Mouse (Mus musculus) right cerebral cortex, postnatal 36 days (tissue): ENCODE results near the gene Uba52.

Experiments used
- DNase-seq, 2 experiments: peaks; one replicate each; pipeline ENCODE4 v3.0.0; 2022; ENCODE audit warnings: low spot score in 2 of 2, mixed read lengths in 1 of 2

Gene Uba52

GRCm38 (mm10) chr8:70503062-70503750 lies 7.4 kb downstream of the Uba52 start:
- no peak for DNase-seq

GRCm38 (mm10) chr8:70502540-70502939 lies 8.1 kb downstream of the Uba52 start:
- no peak for DNase-seq

DNA sequence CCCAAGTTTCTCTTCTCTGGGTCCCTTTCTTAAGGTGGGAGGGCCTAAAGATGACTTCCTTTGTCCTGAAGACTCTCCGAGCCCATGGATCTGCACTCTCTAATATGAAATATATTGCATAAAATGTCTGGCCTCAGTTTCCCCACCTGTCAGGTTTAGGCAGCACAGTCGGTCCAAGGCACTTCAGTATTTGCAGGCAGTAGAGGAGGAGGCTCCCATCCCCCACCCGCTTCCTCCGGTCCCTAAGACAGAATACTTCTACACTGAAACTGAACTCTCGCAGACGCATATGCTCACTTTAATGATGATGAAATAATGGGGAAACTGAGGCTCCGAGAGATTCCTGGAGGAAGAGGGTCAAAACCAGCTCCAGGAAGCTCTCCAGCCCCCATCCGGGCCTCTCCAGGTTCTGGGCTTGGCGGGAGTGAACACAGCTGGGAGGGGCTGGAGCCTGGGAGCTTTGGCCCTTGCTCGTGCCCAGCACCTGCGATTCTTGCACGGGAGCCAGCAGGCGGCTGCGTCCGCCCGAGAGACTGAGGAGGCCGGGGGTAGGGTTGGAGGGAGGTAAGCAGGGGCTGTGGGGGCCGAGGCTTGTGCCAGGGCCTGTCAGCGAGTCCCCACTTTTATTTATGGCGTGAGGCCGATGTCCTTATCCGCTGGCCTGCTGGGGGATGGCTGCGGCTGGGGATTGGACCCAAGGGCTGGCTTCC lies 8.6 kb downstream of the Uba52 start:
- no peak for DNase-seq

GRCm38 (mm10) chr8:70500386-70501301 lies 10.0 kb downstream of the Uba52 start:
- no peak for DNase-seq

DNA sequence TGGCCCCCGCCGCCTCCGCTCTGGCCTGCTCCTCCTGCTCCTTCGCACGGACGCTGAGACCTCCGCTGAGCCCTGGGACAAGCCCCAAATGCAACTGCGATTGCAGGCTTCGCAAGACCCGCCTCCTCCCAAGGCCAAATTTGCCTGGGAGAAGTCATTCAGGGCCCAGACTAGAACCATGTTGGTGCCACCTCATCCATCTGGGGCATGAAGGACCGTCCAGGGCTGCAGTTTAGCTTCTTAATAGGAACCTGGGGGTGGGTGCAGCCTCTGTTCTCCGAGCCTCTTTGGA lies 14.9 kb downstream of the Uba52 start:
- no peak for DNase-seq

DNA sequence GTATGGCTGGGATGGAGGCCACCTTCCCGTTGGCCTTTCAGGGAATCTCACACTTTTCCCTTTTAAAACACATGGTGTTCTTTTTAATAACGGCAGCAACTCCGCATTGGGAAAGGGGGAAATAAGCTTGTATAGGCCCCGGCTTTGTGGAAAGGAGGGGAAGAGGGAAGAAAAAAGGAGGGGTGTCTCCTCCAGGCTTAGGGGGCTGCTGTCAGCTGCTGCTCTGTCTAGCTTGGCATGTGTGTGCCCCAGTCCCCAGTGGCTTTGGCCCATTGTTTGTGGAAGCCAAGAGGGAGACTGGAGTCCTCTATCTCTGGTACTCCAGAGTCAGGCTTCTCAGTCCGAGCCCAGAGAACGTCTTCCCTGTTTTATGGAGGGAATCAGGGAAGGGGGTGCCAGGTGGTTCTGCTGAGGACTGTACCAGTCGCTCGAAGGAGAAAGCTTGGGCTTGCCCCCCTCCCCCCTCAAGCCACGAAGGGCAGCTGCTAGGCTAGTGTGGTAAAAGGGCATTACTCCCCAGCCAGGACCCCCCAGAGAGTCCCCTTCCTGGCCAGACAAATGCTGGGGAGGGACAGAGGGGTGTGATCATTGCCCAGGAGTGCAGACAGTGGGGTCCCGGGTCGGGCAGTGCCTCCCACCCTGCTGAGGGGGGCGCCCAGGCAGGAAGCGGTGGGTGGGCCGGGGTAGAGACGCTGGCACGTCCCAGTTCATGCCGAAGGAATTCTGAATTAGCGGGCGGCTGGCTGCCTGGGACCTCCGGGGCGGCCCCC lies 15.4 kb downstream of the Uba52 start:
- no peak for DNase-seq

GRCm38 (mm10) chr8:70494416-70494945 lies 16.1 kb downstream of the Uba52 start:
- no peak for DNase-seq

DNA sequence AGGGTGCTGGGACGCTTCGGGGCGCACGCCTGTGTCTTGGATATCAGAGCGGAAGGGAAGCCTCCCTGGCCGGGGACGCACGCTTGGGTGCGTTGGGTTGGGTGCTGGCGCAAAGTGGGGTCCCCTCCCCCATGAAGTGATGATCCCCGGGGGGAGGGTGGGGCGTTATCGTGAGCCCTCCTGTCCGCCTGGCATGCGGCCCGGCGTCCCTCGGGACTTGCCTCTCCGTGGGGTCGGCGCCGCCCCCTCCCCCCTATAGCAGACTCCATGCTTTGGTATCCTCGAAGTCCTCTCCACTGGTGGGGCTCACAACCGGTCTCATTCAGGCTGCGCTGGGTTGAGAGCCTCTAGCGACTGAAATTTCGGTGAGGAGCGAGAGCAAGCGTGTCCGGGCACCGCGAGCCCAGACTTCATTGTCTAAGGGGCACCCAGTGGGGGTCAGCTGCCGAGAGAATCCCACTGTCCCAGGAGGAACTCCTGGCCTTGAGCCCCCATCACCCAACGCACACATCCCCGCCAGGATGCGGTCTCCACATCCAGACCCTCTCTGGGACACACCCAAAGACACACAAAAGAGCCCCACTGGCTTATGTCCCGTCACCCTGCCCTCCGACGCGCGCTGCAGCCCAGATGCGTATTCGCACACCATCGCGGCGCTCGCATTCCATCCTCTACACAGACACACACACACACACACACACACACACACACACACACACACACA lies 16.7 kb downstream of the Uba52 start:
- DNase-seq = no peak

GRCm38 (mm10) chr8:70492664-70493640 lies 17.6 kb downstream of the Uba52 start, which contains the start of gene Crlf1:
Crlf1 (plus strand) TSS chr8:70493158.
- DNase-seq = no peak

- no peak for DNase-seq
Measured at GRCm38 (mm10) chr8:70490880-70491495, 19.6 kb downstream of the Uba52 start.

DNA sequence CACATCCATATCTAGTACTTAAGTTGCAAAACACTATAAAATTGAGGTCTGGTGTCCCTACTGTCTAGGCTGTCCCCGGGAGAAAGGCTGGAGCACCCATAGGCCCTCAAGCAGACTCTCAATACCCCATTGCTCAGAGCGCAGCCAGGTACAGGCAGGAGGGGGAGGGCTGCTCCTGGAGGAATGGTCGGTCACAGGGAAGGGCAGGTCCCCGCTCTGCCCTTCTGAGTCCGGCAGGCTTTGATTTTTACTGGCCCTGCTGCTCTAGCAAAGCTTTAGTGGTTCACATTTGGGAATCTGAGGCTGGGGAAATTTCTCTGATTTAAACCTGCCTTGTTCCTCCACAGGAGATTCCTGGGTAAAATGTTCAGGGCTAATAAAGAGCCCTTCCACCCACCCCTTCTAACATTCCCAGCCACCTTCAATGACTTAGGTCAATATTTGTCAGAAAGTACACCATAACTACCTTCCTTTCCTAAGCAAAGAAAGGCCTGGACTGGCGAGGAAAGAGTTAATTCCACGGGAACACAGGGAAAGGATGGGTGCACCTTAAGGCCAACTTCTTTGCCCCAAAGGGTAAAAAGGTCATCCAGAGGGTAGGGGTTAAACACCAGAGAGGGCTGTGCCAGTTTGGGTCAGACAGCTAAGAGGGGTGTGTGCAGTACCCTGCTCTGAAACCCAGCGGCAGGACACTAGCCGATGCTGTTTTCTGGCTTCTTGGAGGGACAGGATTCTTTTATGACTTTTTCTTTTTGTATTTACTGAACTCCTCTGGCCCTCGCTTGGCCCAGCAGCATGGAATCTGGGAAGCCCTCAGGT lies 20.3 kb downstream of the Uba52 start:
- no peak for DNase-seq

- DNase-seq = no peak
Measured at GRCm38 (mm10) chr8:70489576-70489975, 21.0 kb downstream of the Uba52 start.

GRCm38 (mm10) chr8:70488931-70489470 lies 21.6 kb downstream of the Uba52 start:
- DNase-seq = no peak

GRCm38 (mm10) chr8:70487993-70488796 lies 22.4 kb downstream of the Uba52 start:
- DNase-seq = no peak

DNA sequence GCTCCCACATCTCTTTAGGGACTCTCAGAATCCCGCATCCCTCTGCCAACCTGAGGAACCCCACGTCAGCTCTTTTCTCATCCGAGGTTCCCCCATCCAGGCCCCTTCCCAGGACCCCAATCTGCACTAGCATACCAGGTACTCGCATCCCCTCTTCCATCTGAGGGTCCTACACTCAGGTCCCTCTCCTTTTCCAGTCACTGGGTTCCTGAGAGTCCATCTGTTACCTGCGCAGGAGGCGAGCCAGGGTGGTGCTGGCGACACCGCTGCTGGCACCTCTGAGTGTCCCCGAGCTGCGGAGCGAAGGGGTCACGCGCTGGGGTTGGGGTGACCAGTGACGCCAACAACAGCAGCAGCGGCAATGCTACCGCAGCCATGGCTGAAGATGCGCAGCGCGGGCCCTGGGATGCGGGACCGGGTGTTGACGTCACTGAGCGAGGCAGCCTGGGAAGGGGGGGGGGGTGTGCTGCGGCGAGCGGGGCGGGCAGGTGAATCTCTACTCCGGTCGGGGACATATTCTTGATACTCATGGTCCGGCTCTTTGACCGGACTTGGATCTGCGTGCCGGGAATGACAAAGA lies 23.6 kb downstream of the Uba52 start, which contains the start of gene Tmem59l:
TSS of gene Tmem59l (minus strand) at position 418 of the 580 bp plus-strand sequence.
- DNase-seq = no peak

- DNase-seq = no peak
Measured at GRCm38 (mm10) chr8:70486191-70486681, 24.4 kb downstream of the Uba52 start.
